Mouse (Mus musculus): ENCODE results near the gene Scrt2.

DNA sequence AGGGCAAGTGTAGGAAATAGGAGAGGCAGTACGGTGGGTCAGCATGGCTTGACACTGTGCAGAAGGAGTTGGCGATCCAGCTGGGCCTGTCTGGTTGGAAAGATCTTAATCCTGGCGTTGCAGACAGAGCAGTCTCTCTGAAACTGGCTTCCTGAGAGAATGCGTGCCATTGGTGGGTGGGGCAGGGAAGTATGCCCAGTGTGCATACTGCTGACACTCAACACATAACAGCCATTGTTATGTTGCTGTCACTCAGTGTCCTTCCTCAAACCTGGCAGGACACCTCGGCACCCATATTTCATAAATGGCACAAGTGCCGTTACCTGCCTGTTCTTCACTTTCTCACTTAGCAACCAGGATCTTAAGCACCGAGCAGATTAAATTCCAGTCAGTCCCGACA, 51.4 kb downstream of the Scrt2 start:
- TF ChIP-seq CTCF (IDR thresholded peaks at IDR 0.05) (no peak), EP300 (IDR thresholded peaks at IDR 0.05) (peak; percentile 52)
